Mouse (Mus musculus) forebrain, embryonic 14.5 days (tissue): ENCODE measurements around the gene Stum. TPM values are rescaled to one million over a fixed set of nuclear protein-coding genes. Genes with fewer than 3 reads are reported as not detected.

ENCODE experiments used
- ATAC-seq: fragments of 200-750 bp; cut with Nextera tagmentation; 2 replicates; pipeline ENCODE4 v1.8.0; 2017; ENCODE audit warnings: mild to moderate bottlenecking, moderate library complexity
- DNase-seq: peaks from one replicate; pipeline ENCODE4 v3.0.0-alpha.2; 2015; ENCODE audit warnings: low spot score
- H3K27ac ChIP-seq: fragments of 300-500 bp; sonication (generic); 2 replicates; pipeline ENCODE4 v1.5.1; 2014; ENCODE audit warnings: low read depth, mild to moderate bottlenecking, control low read depth, low read length, moderate library complexity
- H3K27me3 ChIP-seq: fragments of 300-500 bp; sonication (generic); replicated peaks from 2 replicates; pipeline ENCODE4 v1.6.1; 2014; ENCODE audit warnings: low read length, control low read depth, mixed read lengths; ENCODE audit not compliant: control insufficient read depth, insufficient read depth
- H3K36me3 ChIP-seq: fragments of 300-500 bp; sonication (generic); 2 replicates; pipeline ENCODE4 v1.6.1; 2014; ENCODE audit warnings: low read length, control low read depth; ENCODE audit not compliant: control insufficient read depth, insufficient read depth
- H3K4me1 ChIP-seq: fragments of 300-500 bp; sonication (generic); 2 replicates; pipeline ENCODE4 v1.6.1; 2014; ENCODE audit warnings: antibody characterized with exemption, low read length, control low read depth; ENCODE audit not compliant: control insufficient read depth, insufficient read depth
- H3K4me2 ChIP-seq: fragments of 300-500 bp; sonication (generic); 2 replicates; pipeline ENCODE4 v1.6.1; 2014; ENCODE audit warnings: mild to moderate bottlenecking, control low read depth, low read length
- H3K4me3 ChIP-seq: fragments of 300-500 bp; sonication (generic); 2 replicates; pipeline ENCODE4 v1.5.1; 2014; ENCODE audit warnings: low read depth, low read length, control low read depth
- H3K9ac ChIP-seq: fragments of 300-500 bp; sonication (generic); 2 replicates; pipeline ENCODE4 v1.6.1; 2014; ENCODE audit warnings: mild to moderate bottlenecking, low read length, control low read depth, moderate library complexity
- H3K9me3 ChIP-seq: fragments of 300-500 bp; sonication (generic); replicated peaks from 2 replicates; pipeline ENCODE4 v1.6.1; 2016; ENCODE audit warnings: low read length, control low read depth, mixed read lengths; ENCODE audit not compliant: control insufficient read depth
- WGBS: fragments of 180-500 bp; shearing (Covaris S2); extraction: QIAGEN DNeasy Blood & Tissue Kit; methylation state at CpG from one replicate; pipeline ENCODE4 v1.1.7; 2014; 5-methylcytosine and 5-hydroxymethylcytosine counted together
- polyA plus RNA-seq: library from polyadenylated mRNA; unstranded; fragments of >200 nt; fragmentation: Nextera tagmentation; extraction: Ambion mirVana; gene quantifications from 2 replicates; pipeline ENCODE4 v1.2.1, GENCODE M21; 2014

Gene Stum
- polyA plus RNA-seq, 1 experiment from 2014 or later: 3.2 TPM

DNA sequence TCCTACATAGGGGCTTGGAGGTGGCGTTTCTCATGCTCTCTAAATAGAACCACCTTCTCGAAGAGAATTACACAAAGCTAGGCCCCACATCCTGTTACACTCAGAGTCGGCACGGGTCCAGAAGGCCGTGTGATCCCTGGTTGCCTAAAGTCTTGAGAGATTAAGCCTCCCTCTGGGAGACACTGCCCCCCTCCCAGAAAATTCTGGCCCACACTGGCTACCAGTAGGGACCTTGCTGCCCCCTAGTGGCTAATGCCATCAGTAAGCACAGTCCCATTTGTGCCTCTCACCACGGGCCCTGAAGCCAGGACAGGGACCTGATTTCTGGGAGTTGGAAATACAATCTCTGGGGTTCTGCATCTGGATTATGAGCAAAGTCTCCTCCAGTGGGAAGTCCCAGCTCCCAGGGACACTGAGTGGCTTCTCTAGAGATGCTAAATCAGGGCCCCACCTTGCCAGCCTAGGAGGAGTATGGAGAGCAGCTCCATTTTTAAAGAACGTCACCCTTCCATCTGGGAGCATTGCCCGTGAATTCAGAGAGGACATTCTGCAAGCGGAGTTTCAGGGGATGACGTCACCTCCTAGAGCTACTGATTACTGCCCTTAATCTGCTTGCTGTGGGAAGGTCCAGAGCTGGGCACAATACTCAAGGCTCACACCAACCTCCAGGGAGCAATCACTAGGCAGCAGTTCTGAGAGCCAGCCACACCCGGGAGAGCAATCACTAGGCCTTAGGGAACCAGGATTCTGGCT lies 61.1 kb downstream of the Stum start:
- no peak overlapping the region for H3K4me3 ChIP-seq
- WGBS: 26% methylated on average over 11 of the region's 11 CpGs
- H3K4me1 ChIP-seq: 0 out of 2 replicates have a peak, but pooled peaks cover 3% of the 10 kb centered on the region
- H3K9me3 ChIP-seq: no peaks in the 10 kb centered on the region
- no peak overlapping the region for H3K4me2 ChIP-seq
- DNase-seq (peak; percentile 83), ATAC-seq (peak; percentile 60)
- no peaks in the 10 kb centered on the region for H3K36me3 ChIP-seq
- H3K27me3 ChIP-seq: no peaks in the 10 kb centered on the region
- H3K27ac ChIP-seq: no peak overlapping the region
- H3K9ac ChIP-seq: no peak overlapping the region

DNA sequence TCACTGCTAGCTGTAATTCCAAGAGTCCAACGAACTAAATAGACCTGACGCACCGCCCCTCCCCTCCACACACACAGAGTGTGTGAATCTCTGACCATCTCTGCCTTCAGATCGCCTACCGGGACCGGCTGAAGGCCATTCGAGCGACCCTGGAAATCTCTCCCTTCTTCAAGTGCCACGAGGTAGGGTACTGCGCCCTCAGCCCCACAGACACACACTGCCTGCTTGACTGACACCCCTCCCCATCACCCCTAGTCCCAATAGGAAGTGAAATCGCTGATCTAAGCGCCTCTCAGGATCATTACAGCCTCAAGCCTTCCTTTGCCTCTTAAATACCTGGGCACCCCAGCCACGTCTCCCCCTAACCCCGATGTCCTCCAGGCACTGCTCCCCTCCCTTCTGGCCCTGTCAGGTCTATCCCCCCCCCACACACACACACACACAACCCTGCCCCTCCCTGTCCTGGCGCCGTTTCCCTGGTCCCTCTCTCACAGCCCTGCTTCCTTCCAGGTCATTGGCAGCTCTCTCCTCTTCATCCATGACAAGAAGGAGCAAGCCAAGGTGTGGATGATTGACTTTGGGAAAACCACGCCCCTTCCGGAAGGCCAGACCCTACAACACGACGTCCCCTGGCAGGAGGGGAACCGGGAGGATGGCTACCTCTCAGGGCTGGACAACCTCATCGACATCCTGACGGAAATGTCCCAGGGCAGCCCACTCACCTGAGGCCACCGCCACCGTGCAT lies 62.0 kb downstream of the Stum start:
- no peak overlapping the region for H3K4me2 ChIP-seq
- no peaks in the 10 kb centered on the region for H3K27me3 ChIP-seq
- ATAC-seq (peak; percentile 21), DNase-seq (no peak)
- H3K9me3 ChIP-seq: no peaks in the 10 kb centered on the region
- 0 out of 2 replicates have a peak, but pooled peaks cover 3% of the 10 kb centered on the region for H3K4me1 ChIP-seq
- WGBS: 59% methylated on average over 25 of the region's 25 CpGs
- H3K27ac ChIP-seq: no peak overlapping the region
- H3K4me3 ChIP-seq: no peak overlapping the region
- H3K9ac ChIP-seq: no peak overlapping the region
- H3K36me3 ChIP-seq: no peaks in the 10 kb centered on the region

DNA sequence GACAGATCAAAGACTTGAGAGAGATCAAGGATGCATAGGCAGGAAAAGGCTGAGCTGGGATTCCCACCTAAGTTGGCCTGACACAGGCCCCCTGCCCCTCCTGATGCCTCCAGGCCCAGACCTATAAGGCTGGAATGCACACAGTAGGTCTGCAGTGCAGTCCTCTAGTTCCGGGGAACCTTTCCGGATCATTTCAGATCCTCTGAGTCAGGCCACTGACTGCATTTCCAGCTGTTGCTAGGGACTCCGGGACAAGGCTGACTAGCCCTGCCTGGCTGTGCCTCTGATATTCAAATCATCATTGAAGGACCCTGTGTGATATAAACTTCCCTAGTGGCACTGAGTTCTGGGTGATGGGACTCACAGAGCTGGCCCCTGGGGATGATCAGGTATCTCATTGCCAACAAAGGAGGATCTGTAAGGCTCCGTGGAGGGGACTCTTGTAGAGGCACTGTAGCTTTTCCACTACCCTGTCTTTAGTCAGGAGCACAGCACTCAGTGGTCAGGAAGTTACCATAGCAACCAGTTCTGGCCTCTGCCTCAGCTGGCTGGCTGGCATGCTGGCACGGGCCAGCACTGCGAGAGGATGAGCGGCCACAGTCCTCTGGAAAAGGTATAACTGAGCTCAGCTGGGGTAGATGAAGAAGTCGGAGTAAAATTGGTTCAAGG lies 62.7 kb downstream of the Stum start:
- Histone ChIP-seq H3K4me2 (no peak overlapping the region), H3K9me3 (no peaks in the 10 kb centered on the region), H3K4me3 (no peak overlapping the region), H3K36me3 (no peaks in the 10 kb centered on the region), H3K9ac (no peak overlapping the region), H3K27me3 (no peaks in the 10 kb centered on the region), H3K27ac (peak overlapping the region; percentile 9; the same call in 1 of the 2 replicates), H3K4me1 (0 out of 2 replicates have a peak, but pooled peaks cover 3% of the 10 kb centered on the region)
- 43% methylated on average over 8 of the region's 8 CpGs for WGBS
- peak; percentile 75 for DNase-seq
- ATAC-seq: peak; percentile 64; the same call in 1 of the 2 replicates

DNA sequence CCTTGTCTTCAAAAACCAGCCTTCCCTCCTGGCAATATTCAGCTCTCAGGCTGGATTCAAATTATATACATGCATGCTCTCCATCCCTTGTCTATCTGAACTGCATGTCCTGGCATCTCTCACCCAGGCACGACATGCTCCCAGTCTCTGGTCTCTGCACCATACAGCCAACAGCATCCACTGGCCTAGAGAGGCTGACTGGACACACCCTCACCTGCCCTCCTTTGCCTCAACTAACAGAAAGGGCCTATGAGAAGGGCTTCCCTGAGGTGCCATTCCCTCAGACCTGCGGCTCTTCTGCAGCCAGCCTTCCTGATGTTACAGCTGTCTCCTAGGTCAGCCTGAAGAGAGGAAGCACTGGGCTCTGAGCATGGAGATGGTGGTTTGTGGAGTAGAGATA lies 64.2 kb downstream of the Stum start:
- no peak for DNase-seq
- no peak for ATAC-seq
- Histone ChIP-seq H3K27ac (no peak overlapping the region), H3K27me3 (no peaks in the 10 kb centered on the region), H3K9me3 (no peaks in the 10 kb centered on the region), H3K4me3 (no peak overlapping the region), H3K4me1 (0 out of 2 replicates have a peak, but pooled peaks cover 3% of the 10 kb centered on the region), H3K9ac (no peak overlapping the region), H3K4me2 (no peak overlapping the region), H3K36me3 (no peaks in the 10 kb centered on the region)
- WGBS: 85% methylated on average over 2 of the region's 2 CpGs

DNA sequence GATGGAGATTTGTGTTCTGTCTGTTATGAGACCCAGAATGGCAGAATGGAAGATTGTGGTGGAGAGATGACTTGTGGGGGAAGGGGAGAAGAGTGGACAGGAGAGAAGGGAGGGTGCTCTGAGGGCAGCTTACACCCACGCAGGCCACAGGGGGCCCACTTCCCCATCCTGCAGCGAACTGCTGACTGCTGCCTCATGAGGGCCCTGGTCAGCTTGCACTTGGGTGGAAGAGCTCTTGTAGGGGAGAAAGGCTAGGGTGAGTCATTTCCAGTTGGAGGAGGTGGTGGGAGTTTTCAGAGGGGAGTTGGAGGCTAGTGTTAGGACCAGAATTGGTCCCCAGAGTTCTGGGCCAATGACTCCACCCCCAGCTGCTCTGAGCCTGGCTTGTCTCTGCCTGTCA lies 66.2 kb downstream of the Stum start:
- Histone ChIP-seq H3K4me2 (no peak overlapping the region), H3K9ac (no peak overlapping the region), H3K27ac (no peak overlapping the region), H3K4me3 (no peak overlapping the region), H3K4me1 (0 out of 2 replicates have a peak, but pooled peaks cover 3% of the 10 kb centered on the region), H3K36me3 (no peaks in the 10 kb centered on the region), H3K27me3 (no peaks in the 10 kb centered on the region), H3K9me3 (no peaks in the 10 kb centered on the region)
- ATAC-seq: no peak
- no peak for DNase-seq
- 61% methylated on average over 2 of the region's 2 CpGs for WGBS

- H3K27me3 ChIP-seq: no peaks in the 10 kb centered on the region
- no peak for ATAC-seq
- H3K9me3 ChIP-seq: no peaks in the 10 kb centered on the region
- no peak overlapping the region for H3K27ac ChIP-seq
- no peaks in the 10 kb centered on the region for H3K4me1 ChIP-seq
- no peaks in the 10 kb centered on the region for H3K36me3 ChIP-seq
- no peak overlapping the region for H3K9ac ChIP-seq
- 86% methylated on average over 7 of the region's 7 CpGs for WGBS
- no peak overlapping the region for H3K4me3 ChIP-seq
- DNase-seq: no peak
- no peak overlapping the region for H3K4me2 ChIP-seq
Measured at GRCm38 (mm10) chr1:180415836-180416235, 67.5 kb downstream of the Stum start.

GRCm38 (mm10) chr1:180415064-180415463 lies 68.2 kb downstream of the Stum start:
- ATAC-seq (no peak), DNase-seq (no peak)
- 53% methylated on average over 4 of the region's 4 CpGs for WGBS
- H3K4me2 ChIP-seq: no peak overlapping the region
- H3K9ac ChIP-seq: no peak overlapping the region
- H3K36me3 ChIP-seq: no peaks in the 10 kb centered on the region
- H3K4me3 ChIP-seq: no peak overlapping the region
- H3K27me3 ChIP-seq: no peaks in the 10 kb centered on the region
- H3K27ac ChIP-seq: no peak overlapping the region
- H3K9me3 ChIP-seq: no peaks in the 10 kb centered on the region
- no peaks in the 10 kb centered on the region for H3K4me1 ChIP-seq

GRCm38 (mm10) chr1:180410306-180410705 lies 73.0 kb downstream of the Stum start:
- Histone ChIP-seq H3K4me2 (no peak overlapping the region), H3K9ac (no peak overlapping the region), H3K36me3 (no peaks in the 10 kb centered on the region), H3K9me3 (no peaks in the 10 kb centered on the region), H3K27me3 (no peaks in the 10 kb centered on the region), H3K4me3 (no peak overlapping the region), H3K4me1 (no peaks in the 10 kb centered on the region), H3K27ac (no peak overlapping the region)
- no peak for ATAC-seq
- 81% methylated on average over 7 of the region's 7 CpGs for WGBS
- DNase-seq: no peak
